ENCODE assay signal across 29 mouse cellular contexts in genomic region chr5:73741441-73741840, GRCm38 (mm10).
A peak's percentile ranks its signal among the peaks of the same experiment; 100 is the strongest.
DNase-seq lines count a peak whose midpoint lies in the region; ATAC-seq and TF ChIP-seq lines count a peak whose summit lies in the region.
"Had no signal": no experiment of that assay in that cellular context is flagged by ENCODE, and none has a peak within 500 bp of the region (broad histone marks: within the 10 kb centered on the region; RNA-seq: fewer than 3 reads in every experiment).

No protein-coding gene starts in this region.

- no peaks in the 10 kb centered on the region for H3K4me1 ChIP-seq in embryonic facial prominence, embryonic 14.5 days (ENCODE audit: control insufficient read depth, insufficient read depth, low read length)
- peaks cover 22% of the 10 kb centered on the region for H3K4me1 ChIP-seq in embryonic facial prominence, embryonic 10.5 days
- H3K4me1 ChIP-seq in kidney, embryonic 15.5 days: no peaks in the 10 kb centered on the region
- peaks cover 15% of the 10 kb centered on the region; the same call in 1 of the 2 replicates for H3K4me1 ChIP-seq in limb, embryonic 14.5 days (ENCODE audit: control insufficient read depth, insufficient read depth, low read length)
- H3K4me1 ChIP-seq in forebrain, embryonic 10.5 days: no peaks in the 10 kb centered on the region
- H3K4me1 ChIP-seq: hindbrain, embryonic 10.5 days; hindbrain, embryonic 15.5 days; lung, embryonic 15.5 days; midbrain, embryonic 15.5 days; neural tube, embryonic 15.5 days had no signal

- no peaks in the 10 kb centered on the region for H3K9me3 ChIP-seq in embryonic facial prominence, embryonic 14.5 days (ENCODE audit: control insufficient read depth, low read length)
- no peaks in the 10 kb centered on the region for H3K9me3 ChIP-seq in embryonic facial prominence, embryonic 10.5 days
- H3K9me3 ChIP-seq in kidney, embryonic 15.5 days (replicated peaks): no peaks in the 10 kb centered on the region
- H3K9me3 ChIP-seq in limb, embryonic 14.5 days (ENCODE audit: control insufficient read depth, low read length): no peaks in the 10 kb centered on the region
- no peaks in the 10 kb centered on the region for H3K9me3 ChIP-seq in forebrain, embryonic 10.5 days
- H3K9me3 ChIP-seq: embryonic facial prominence, embryonic 13.5 days; G1E; hindbrain, embryonic 10.5 days; hindbrain, embryonic 15.5 days; lung, embryonic 15.5 days; midbrain, embryonic 10.5 days; midbrain, embryonic 15.5 days; neural tube, embryonic 15.5 days had no signal

- DNase-seq in embryonic facial prominence, embryonic 14.5 days (ENCODE audit: low spot score): peak; percentile 25
- DNase-seq in embryonic facial prominence, embryonic 10.5 days (ENCODE audit: low spot score): no peak
- DNase-seq in kidney, postnatal 36 days: no peak
- DNase-seq in limb, embryonic 14.5 days (ENCODE audit: low spot score): no peak
- no peak for DNase-seq in spleen, postnatal 14 days (ENCODE audit: low spot score in 2 of 2)
- DNase-seq in forebrain, embryonic 10.5 days (ENCODE audit: extremely low spot score, low spot score): no peak
- DNase-seq: adrenal gland, postnatal 10 days; cerebellum, adult 8-10 months; cerebellum, postnatal 36 days; gastrocnemius, adult 2 months; gastrocnemius, postnatal 36 days; kidney, adult 11 months; kidney, postnatal 25 days had no signal

- H3K27me3 ChIP-seq in embryonic facial prominence, embryonic 14.5 days (replicated peaks; ENCODE audit: control insufficient read depth, insufficient read depth, low read length): no peaks in the 10 kb centered on the region
- 0 out of 2 replicates have a peak, but pooled peaks cover 5% of the 10 kb centered on the region for H3K27me3 ChIP-seq in embryonic facial prominence, embryonic 10.5 days (replicated peaks; ENCODE audit: low read depth, poor library complexity, severe bottlenecking)
- no peaks in the 10 kb centered on the region for H3K27me3 ChIP-seq in kidney, embryonic 15.5 days
- H3K27me3 ChIP-seq in limb, embryonic 14.5 days (ENCODE audit: control insufficient read depth, insufficient read depth, low read length): no peaks in the 10 kb centered on the region
- no peaks in the 10 kb centered on the region for H3K27me3 ChIP-seq in forebrain, embryonic 10.5 days (ENCODE audit: poor library complexity, severe bottlenecking)
- H3K27me3 ChIP-seq: embryonic facial prominence, embryonic 13.5 days; hindbrain, embryonic 15.5 days; lung, embryonic 15.5 days; midbrain, embryonic 15.5 days; neural tube, embryonic 15.5 days had no signal

- H3K4me3 ChIP-seq in embryonic facial prominence, embryonic 14.5 days (ENCODE audit: low read depth, low read length): no peak overlapping the region
- H3K4me3 ChIP-seq in embryonic facial prominence, embryonic 10.5 days: no peak overlapping the region
- H3K4me3 ChIP-seq in kidney, embryonic 15.5 days (replicated peaks): no peak overlapping the region
- H3K4me3 ChIP-seq in limb, embryonic 14.5 days (replicated peaks; ENCODE audit: low read length): no peak overlapping the region
- no peak overlapping the region for H3K4me3 ChIP-seq in forebrain, embryonic 10.5 days
- H3K4me3 ChIP-seq: embryonic facial prominence, embryonic 13.5 days; gastrocnemius, adult 2 months; hindbrain, embryonic 10.5 days; hindbrain, embryonic 15.5 days; layer of hippocampus, adult 2 months; left cerebral cortex, adult 2 months; lung, embryonic 15.5 days; midbrain, embryonic 10.5 days; midbrain, embryonic 15.5 days; neural tube, embryonic 15.5 days had no signal

- H3K9ac ChIP-seq in embryonic facial prominence, embryonic 14.5 days (ENCODE audit: low read depth, low read length): no peak overlapping the region
- no peak overlapping the region for H3K9ac ChIP-seq in kidney, embryonic 15.5 days
- no peak overlapping the region for H3K9ac ChIP-seq in limb, embryonic 14.5 days (ENCODE audit: low read depth, low read length, severe bottlenecking)
- H3K9ac ChIP-seq: embryonic facial prominence, embryonic 13.5 days; hindbrain, embryonic 15.5 days; lung, embryonic 15.5 days; midbrain, embryonic 15.5 days; neural tube, embryonic 15.5 days had no signal

- ATAC-seq in embryonic facial prominence, embryonic 14.5 days (ENCODE audit: low read depth): no peak
- no peak for ATAC-seq in kidney, embryonic 15.5 days (replicated peaks; ENCODE audit: low FRiP score)
- peak; percentile 50; the same call in 1 of the 2 replicates for ATAC-seq in limb, embryonic 14.5 days (ENCODE audit: low FRiP score, low read depth)
- ATAC-seq: forebrain, embryonic 14.5 days; inflammation-experienced regulatory T-cells, adult 6 months; midbrain, embryonic 15.5 days; Patski had no signal

- WGBS in embryonic facial prominence, embryonic 14.5 days: 58% methylated on average over 11 of the region's 11 CpGs
- 77% methylated on average over 11 of the region's 11 CpGs for WGBS in embryonic facial prominence, embryonic 10.5 days
- WGBS in kidney, embryonic 15.5 days: 71% methylated on average over 11 of the region's 11 CpGs
- WGBS in limb, embryonic 14.5 days: 32% methylated on average over 11 of the region's 11 CpGs
- 88% methylated on average over 11 of the region's 11 CpGs for WGBS in forebrain, embryonic 10.5 days

- H3K4me2 ChIP-seq in embryonic facial prominence, embryonic 14.5 days (ENCODE audit: low read depth, low read length): no peak overlapping the region
- H3K4me2 ChIP-seq in kidney, embryonic 15.5 days: no peak overlapping the region
- no peak overlapping the region for H3K4me2 ChIP-seq in limb, embryonic 14.5 days (replicated peaks; ENCODE audit: low read depth, low read length, severe bottlenecking)
- H3K4me2 ChIP-seq: embryonic facial prominence, embryonic 13.5 days; heart, embryonic 11.5 days; hindbrain, embryonic 15.5 days; liver, embryonic 11.5 days; lung, embryonic 15.5 days; midbrain, embryonic 15.5 days; neural tube, embryonic 15.5 days had no signal

- TF ChIP-seq POLR2A in limb, embryonic 14.5 days (IDR thresholded peaks at IDR 0.05; ENCODE audit: borderline replicate concordance, extremely low read depth, insufficient read depth, insufficient read length): no peak

- H3K36me3 ChIP-seq in embryonic facial prominence, embryonic 14.5 days (ENCODE audit: control insufficient read depth, insufficient read depth, low read length): no peaks in the 10 kb centered on the region
- H3K36me3 ChIP-seq in embryonic facial prominence, embryonic 10.5 days (replicated peaks): no peaks in the 10 kb centered on the region
- no peaks in the 10 kb centered on the region for H3K36me3 ChIP-seq in kidney, embryonic 15.5 days
- H3K36me3 ChIP-seq in limb, embryonic 14.5 days (ENCODE audit: control insufficient read depth, insufficient read depth, low read length): no peaks in the 10 kb centered on the region
- H3K36me3 ChIP-seq in forebrain, embryonic 10.5 days (replicated peaks): no peaks in the 10 kb centered on the region
- H3K36me3 ChIP-seq: embryonic facial prominence, embryonic 13.5 days; G1E; hindbrain, embryonic 10.5 days; hindbrain, embryonic 15.5 days; lung, embryonic 15.5 days; midbrain, embryonic 10.5 days; midbrain, embryonic 15.5 days; neural tube, embryonic 15.5 days had no signal

- no peak overlapping the region for H3K27ac ChIP-seq in embryonic facial prominence, embryonic 14.5 days (replicated peaks; ENCODE audit: low read depth, low read length)
- H3K27ac ChIP-seq in embryonic facial prominence, embryonic 10.5 days (replicated peaks): no peak overlapping the region
- H3K27ac ChIP-seq in kidney, embryonic 15.5 days: 0 out of 2 replicates have a peak overlapping the region, but pooled peaks have one; percentile 42
- H3K27ac ChIP-seq in limb, embryonic 14.5 days (replicated peaks; ENCODE audit: low read depth, low read length): peak overlapping the region; percentile 50
- H3K27ac ChIP-seq in forebrain, embryonic 10.5 days: no peak overlapping the region
- H3K27ac ChIP-seq: embryonic facial prominence, embryonic 13.5 days; gastrocnemius, adult 2 months; hindbrain, embryonic 10.5 days; hindbrain, embryonic 15.5 days; layer of hippocampus, adult 2 months; left cerebral cortex, adult 2 months; lung, embryonic 15.5 days; midbrain, embryonic 10.5 days; midbrain, embryonic 15.5 days; neural tube, embryonic 15.5 days had no signal

Comparison
In these comparisons a context has a peak if more than half of its experiments do, and no peak if none do; other contexts are left out.
1. H3K27ac ChIP-seq: peak in kidney, embryonic 15.5 days (single experiment) and limb, embryonic 14.5 days (single experiment); none in embryonic facial prominence, embryonic 14.5 days (single experiment), embryonic facial prominence, embryonic 10.5 days (single experiment) and forebrain, embryonic 10.5 days (single experiment).